Mouse (Mus musculus) hindbrain, embryonic 11.5 days (tissue): ENCODE measurements at regions not wholly inside any gene's neighbourhood (a gene's known extent, or its start where the extent isn't known, plus 50 kb on each side); places are given as distances from the start of the nearest gene placed in this dataset.
A peak's percentile ranks its signal among the peaks of the same experiment; 100 is the strongest.

Experiments used
- ATAC-seq: fragments of 200-750 bp; cut with Nextera tagmentation; 2 replicates; pipeline ENCODE4 v1.8.0; 2017; ENCODE audit warnings: mild to moderate bottlenecking, moderate TSS enrichment, moderate library complexity; ENCODE audit not compliant: low FRiP score
- DNase-seq: peaks from one replicate; pipeline ENCODE4 v3.0.0-alpha.2; 2015; ENCODE audit warnings: low spot score
- H3K27ac ChIP-seq: fragments of 300-500 bp; sonication (generic); 2 replicates; pipeline ENCODE4 v1.5.1; 2014; ENCODE audit warnings: mild to moderate bottlenecking, low read depth, low read length
- H3K27me3 ChIP-seq: fragments of 300-500 bp; sonication (generic); 2 replicates; pipeline ENCODE4 v1.6.1; 2014; ENCODE audit warnings: mild to moderate bottlenecking, low read length, moderate library complexity, mixed read lengths; ENCODE audit not compliant: control insufficient read depth, insufficient read depth
- H3K36me3 ChIP-seq: fragments of 300-500 bp; sonication (generic); 2 replicates; pipeline ENCODE4 v1.6.1; 2014; ENCODE audit warnings: mild to moderate bottlenecking, low read length, moderate library complexity, mixed read lengths; ENCODE audit not compliant: control insufficient read depth, insufficient read depth
- H3K4me1 ChIP-seq: fragments of 300-500 bp; sonication (generic); replicated peaks from 2 replicates; pipeline ENCODE4 v1.6.1; 2014; ENCODE audit warnings: low read length, mixed read lengths; ENCODE audit not compliant: control insufficient read depth, insufficient read depth
- H3K4me2 ChIP-seq: fragments of 300-500 bp; sonication (generic); replicated peaks from 2 replicates; pipeline ENCODE4 v1.6.1; 2014; ENCODE audit warnings: mild to moderate bottlenecking, low read depth, low read length
- H3K4me3 ChIP-seq: fragments of 300-500 bp; sonication (generic); 2 replicates; pipeline ENCODE4 v1.5.1; 2014; ENCODE audit warnings: low read depth, low read length
- H3K9ac ChIP-seq: fragments of 300-500 bp; sonication (generic); 2 replicates; pipeline ENCODE4 v1.6.1; 2014; ENCODE audit warnings: low read depth, low read length
- H3K9me3 ChIP-seq: fragments of 300-500 bp; sonication (generic); 2 replicates; pipeline ENCODE4 v1.6.1; 2016; ENCODE audit warnings: low read length; ENCODE audit not compliant: control insufficient read depth
- WGBS: fragments of 180-500 bp; shearing (Covaris S2); extraction: QIAGEN DNeasy Blood & Tissue Kit; methylation state at CpG from one replicate; pipeline ENCODE4 v1.1.7; 2014; 5-methylcytosine and 5-hydroxymethylcytosine counted together

GRCm38 (mm10) chr14:109266521-109266920, 352.6 kb upstream of the Slitrk1 start:
- no peak overlapping the region for H3K9ac ChIP-seq
- ATAC-seq (no peak), DNase-seq (no peak)
- no peaks in the 10 kb centered on the region for H3K9me3 ChIP-seq
- no peaks in the 10 kb centered on the region for H3K27me3 ChIP-seq
- WGBS, result 59% methylated on average over 4 of the region's 4 CpGs
- no peak overlapping the region for H3K4me3 ChIP-seq
- H3K36me3 ChIP-seq, result no peaks in the 10 kb centered on the region
- H3K4me1 ChIP-seq, result no peaks in the 10 kb centered on the region
- H3K4me2 ChIP-seq, result no peak overlapping the region
- no peak overlapping the region for H3K27ac ChIP-seq

- H3K36me3 ChIP-seq, result no peaks in the 10 kb centered on the region
- H3K27ac ChIP-seq, result no peak overlapping the region
- no peaks in the 10 kb centered on the region for H3K9me3 ChIP-seq
- WGBS, result 88% methylated on average over 1 of the region's 1 CpGs
- DNase-seq (no peak), ATAC-seq (no peak)
- H3K9ac ChIP-seq, result no peak overlapping the region
- H3K27me3 ChIP-seq, result no peaks in the 10 kb centered on the region
- H3K4me1 ChIP-seq, result no peaks in the 10 kb centered on the region
- no peak overlapping the region for H3K4me2 ChIP-seq
- H3K4me3 ChIP-seq, result no peak overlapping the region
These were observed 348.0 kb upstream of the Slitrk1 start for GRCm38 (mm10) chr14:109261990-109262389.

GRCm38 (mm10) chr14:109214848-109215247, 300.9 kb upstream of the Slitrk1 start:
- Histone ChIP-seq H3K4me1 (no peaks in the 10 kb centered on the region), H3K4me2 (no peak overlapping the region), H3K4me3 (no peak overlapping the region), H3K9me3 (no peaks in the 10 kb centered on the region), H3K27me3 (no peaks in the 10 kb centered on the region), H3K27ac (no peak overlapping the region), H3K36me3 (no peaks in the 10 kb centered on the region), H3K9ac (no peak overlapping the region)
- 89% methylated on average over 8 of the region's 8 CpGs for WGBS
- no peak for DNase-seq
- peak; percentile 20; the same call in 1 of the 2 replicates for ATAC-seq

DNA sequence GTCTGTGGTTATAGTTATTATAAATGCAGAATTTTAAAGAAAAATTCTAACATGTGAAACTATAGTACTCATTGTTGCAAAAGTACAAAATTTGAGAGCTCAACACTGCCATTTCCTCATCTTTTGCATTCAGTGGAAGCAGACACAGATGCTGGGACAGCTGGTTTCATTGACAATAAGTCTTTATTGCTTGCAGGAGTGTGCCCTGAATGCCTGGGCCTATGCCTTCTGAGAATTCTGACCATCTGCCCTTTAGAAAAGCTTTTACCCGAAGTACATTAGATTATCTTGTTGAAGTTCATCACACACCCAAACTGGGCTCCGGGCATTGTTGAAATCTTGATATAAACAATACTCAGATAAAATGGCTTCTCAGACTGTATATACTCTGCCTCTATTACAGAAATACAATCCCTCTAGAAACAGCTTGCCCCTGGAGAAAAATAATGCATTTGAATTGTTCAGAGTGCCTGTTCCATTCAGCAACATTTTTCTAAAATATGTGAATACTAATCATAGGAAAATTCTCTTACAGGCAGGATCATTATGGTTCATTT, 266.1 kb upstream of the Slitrk1 start:
- no peaks in the 10 kb centered on the region for H3K36me3 ChIP-seq
- no peak overlapping the region for H3K4me2 ChIP-seq
- peak; percentile 9 for DNase-seq
- 57% methylated on average over 2 of the region's 2 CpGs for WGBS
- no peaks in the 10 kb centered on the region for H3K27me3 ChIP-seq
- no peak overlapping the region for H3K9ac ChIP-seq
- H3K9me3 ChIP-seq, result no peaks in the 10 kb centered on the region
- ATAC-seq, result peak; percentile 69
- H3K4me3 ChIP-seq, result no peak overlapping the region
- no peak overlapping the region for H3K27ac ChIP-seq
- H3K4me1 ChIP-seq, result no peaks in the 10 kb centered on the region

GRCm38 (mm10) chr14:109176602-109177179, 262.7 kb upstream of the Slitrk1 start:
- Histone ChIP-seq H3K4me2 (no peak overlapping the region), H3K27ac (no peak overlapping the region), H3K4me3 (no peak overlapping the region), H3K27me3 (no peaks in the 10 kb centered on the region), H3K9me3 (no peaks in the 10 kb centered on the region), H3K36me3 (no peaks in the 10 kb centered on the region), H3K9ac (no peak overlapping the region), H3K4me1 (no peaks in the 10 kb centered on the region)
- WGBS, result 80% methylated on average over 2 of the region's 2 CpGs
- ATAC-seq (no peak), DNase-seq (no peak)

- WGBS, result 89% methylated on average over 3 of the region's 3 CpGs
- Histone ChIP-seq H3K9ac (no peak overlapping the region), H3K9me3 (no peaks in the 10 kb centered on the region), H3K4me1 (no peaks in the 10 kb centered on the region), H3K36me3 (no peaks in the 10 kb centered on the region), H3K4me3 (no peak overlapping the region), H3K4me2 (no peak overlapping the region), H3K27me3 (no peaks in the 10 kb centered on the region), H3K27ac (no peak overlapping the region)
- no peak for DNase-seq
- no peak for ATAC-seq
These were observed 261.9 kb upstream of the Slitrk1 start for GRCm38 (mm10) chr14:109175819-109176218.
